Mouse (Mus musculus): ENCODE measurements around the gene Ube2l6. TPM values are rescaled to one million over a fixed set of nuclear protein-coding genes. Genes with fewer than 3 reads are reported as not detected.

Ube2l6 gene
- polyA plus RNA-seq (2015; fragmentation: Nextera tagmentation; extraction: Ambion mirVana), result 83.7 and 85.6 TPM in 2 replicates

DNA sequence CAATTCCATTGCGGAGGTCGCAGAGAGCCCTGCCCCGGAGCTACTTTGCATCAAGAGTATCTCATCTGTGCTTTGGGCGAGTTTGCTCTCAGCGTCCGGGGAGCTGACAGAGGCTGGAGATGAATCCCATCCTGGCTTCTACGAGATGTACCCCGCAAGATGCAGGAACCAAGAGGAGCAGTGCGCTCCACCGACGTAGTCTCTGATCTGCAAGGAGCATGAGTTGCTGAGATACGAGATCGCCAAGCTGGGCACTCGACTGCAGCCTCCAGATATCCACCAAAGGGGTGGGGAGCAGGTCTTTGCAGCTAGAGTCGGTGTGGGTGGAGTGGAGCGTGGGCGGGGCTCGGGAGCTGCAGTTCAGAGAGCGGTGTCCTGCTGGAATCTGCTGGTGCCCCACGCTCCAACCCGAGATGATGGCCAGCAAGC, at the start of gene Ube2l6:
Gene Ube2l6 (plus strand): TSS at position 336 of the 429 bp plus-strand sequence.
- ATAC-seq, result peak; percentile 81
- peak within 1 kb of the TSS; percentile 44 for H3K9ac ChIP-seq (replicated peaks; ENCODE audit: low read depth)
- no peaks in the 10 kb centered on the region for H3K36me3 ChIP-seq (ENCODE audit: insufficient read depth, low read length)
- DNase-seq (ENCODE audit: low spot score), result peak; percentile 81
- TF ChIP-seq EP300 (IDR thresholded peaks at IDR 0.05), result no peak
- no peak for TF ChIP-seq CTCF (IDR thresholded peaks at IDR 0.05)
- H3K4me2 ChIP-seq (replicated peaks; ENCODE audit: low read depth, low read length), result peak within 1 kb of the TSS; percentile 94
- peak within 1 kb of the TSS; percentile 78 for H3K27ac ChIP-seq (ENCODE audit: low read length)
- peak within 1 kb of the TSS; percentile 75 for H3K4me3 ChIP-seq (ENCODE audit: low read depth, low read length)
- 1% methylated on average over 21 of the region's 21 CpGs for WGBS
- H3K9me3 ChIP-seq (ENCODE audit: low read length), result no peaks in the 10 kb centered on the region
- no peaks in the 10 kb centered on the region for H3K27me3 ChIP-seq (replicated peaks; ENCODE audit: insufficient read depth, low read length)
- H3K4me1 ChIP-seq (ENCODE audit: insufficient read depth, low read depth, low read length), result no peaks in the 10 kb centered on the region

DNA sequence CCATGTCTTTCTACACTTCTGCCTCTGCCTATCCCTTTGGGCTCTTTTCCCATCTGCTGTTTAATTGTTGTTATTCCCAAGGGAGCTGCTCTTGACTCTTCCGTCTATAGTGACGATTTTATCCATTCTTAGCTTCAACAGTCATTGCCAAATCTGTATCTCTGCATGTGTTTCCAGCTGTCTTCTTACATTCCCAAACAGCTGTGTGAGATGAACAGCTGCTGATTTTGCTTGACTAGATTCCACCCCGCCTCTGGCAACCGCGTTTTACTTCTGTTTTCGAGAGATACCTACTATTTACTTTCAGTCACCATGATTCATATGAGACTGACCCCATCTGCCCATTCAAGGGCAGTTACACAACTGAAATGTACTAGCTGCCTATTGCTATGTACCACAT, 48.5 kb upstream of the Ube2l6 start:
- Histone ChIP-seq H3K27ac (ENCODE audit: low read length) (peak overlapping the region; percentile 23; the same call in 1 of the 2 replicates), H3K27me3 (replicated peaks; ENCODE audit: insufficient read depth, low read length) (no peaks in the 10 kb centered on the region), H3K36me3 (ENCODE audit: insufficient read depth, low read length) (no peaks in the 10 kb centered on the region), H3K9me3 (ENCODE audit: low read length) (no peaks in the 10 kb centered on the region), H3K4me3 (ENCODE audit: low read depth, low read length) (no peak overlapping the region), H3K4me1 (ENCODE audit: insufficient read depth, low read depth, low read length) (no peaks in the 10 kb centered on the region), H3K4me2 (replicated peaks; ENCODE audit: low read depth, low read length) (no peak overlapping the region), H3K9ac (replicated peaks; ENCODE audit: low read depth) (no peak overlapping the region)
- peak; percentile 94 for ATAC-seq
- DNase-seq (ENCODE audit: low spot score), result peak; percentile 93
- TF ChIP-seq EP300 (IDR thresholded peaks at IDR 0.05) (peak; percentile 86), CTCF (IDR thresholded peaks at IDR 0.05) (no peak)
- WGBS, result 46% methylated on average over 6 of the region's 6 CpGs

DNA sequence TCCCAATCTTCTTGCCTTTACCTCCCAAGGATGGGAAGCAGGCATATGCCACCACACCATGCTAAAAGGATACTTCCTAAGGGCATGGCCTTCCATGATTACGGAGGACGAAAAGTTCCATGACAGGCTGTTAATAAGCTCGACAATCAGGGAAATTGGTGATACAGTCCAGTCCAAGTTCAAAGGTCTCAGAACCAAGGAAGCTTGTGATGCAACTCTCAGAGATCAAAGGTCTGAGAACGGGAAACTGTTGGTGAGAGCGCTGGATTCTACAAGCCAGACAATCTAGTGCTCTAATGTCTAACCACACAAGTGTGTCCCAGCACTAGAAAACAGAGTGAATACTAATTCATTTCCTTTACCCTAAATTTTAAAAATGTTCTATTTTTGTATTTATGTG, 42.4 kb upstream of the Ube2l6 start:
- ATAC-seq, result no peak
- H3K4me3 ChIP-seq (ENCODE audit: low read depth, low read length), result no peak overlapping the region
- no peak overlapping the region for H3K27ac ChIP-seq (ENCODE audit: low read length)
- H3K9me3 ChIP-seq (ENCODE audit: low read length), result no peaks in the 10 kb centered on the region
- no peak overlapping the region for H3K4me2 ChIP-seq (replicated peaks; ENCODE audit: low read depth, low read length)
- no peak for TF ChIP-seq CTCF (IDR thresholded peaks at IDR 0.05)
- TF ChIP-seq EP300 (IDR thresholded peaks at IDR 0.05), result no peak
- H3K9ac ChIP-seq (replicated peaks; ENCODE audit: low read depth), result no peak overlapping the region
- 61% methylated on average over 5 of the region's 5 CpGs for WGBS
- DNase-seq (ENCODE audit: low spot score), result no peak
- no peaks in the 10 kb centered on the region for H3K27me3 ChIP-seq (replicated peaks; ENCODE audit: insufficient read depth, low read length)
- H3K36me3 ChIP-seq (ENCODE audit: insufficient read depth, low read length), result no peaks in the 10 kb centered on the region
- no peaks in the 10 kb centered on the region for H3K4me1 ChIP-seq (ENCODE audit: insufficient read depth, low read depth, low read length)

- Histone ChIP-seq H3K9me3 (ENCODE audit: low read length) (no peaks in the 10 kb centered on the region), H3K4me1 (ENCODE audit: insufficient read depth, low read depth, low read length) (no peaks in the 10 kb centered on the region), H3K4me3 (ENCODE audit: low read depth, low read length) (no peak overlapping the region), H3K9ac (replicated peaks; ENCODE audit: low read depth) (no peak overlapping the region), H3K27ac (ENCODE audit: low read length) (no peak overlapping the region), H3K4me2 (replicated peaks; ENCODE audit: low read depth, low read length) (no peak overlapping the region), H3K36me3 (ENCODE audit: insufficient read depth, low read length) (no peaks in the 10 kb centered on the region), H3K27me3 (replicated peaks; ENCODE audit: insufficient read depth, low read length) (no peaks in the 10 kb centered on the region)
- 58% methylated on average over 7 of the region's 7 CpGs for whole genome bisulfite sequencing
- no peak for TF ChIP-seq CTCF (IDR thresholded peaks at IDR 0.05)
- no peak for ATAC-seq
- DNase-seq (ENCODE audit: low spot score), result no peak
Measured at GRCm38 (mm10) chr2:84757026-84757682, 41.5 kb upstream of the Ube2l6 start.

DNA sequence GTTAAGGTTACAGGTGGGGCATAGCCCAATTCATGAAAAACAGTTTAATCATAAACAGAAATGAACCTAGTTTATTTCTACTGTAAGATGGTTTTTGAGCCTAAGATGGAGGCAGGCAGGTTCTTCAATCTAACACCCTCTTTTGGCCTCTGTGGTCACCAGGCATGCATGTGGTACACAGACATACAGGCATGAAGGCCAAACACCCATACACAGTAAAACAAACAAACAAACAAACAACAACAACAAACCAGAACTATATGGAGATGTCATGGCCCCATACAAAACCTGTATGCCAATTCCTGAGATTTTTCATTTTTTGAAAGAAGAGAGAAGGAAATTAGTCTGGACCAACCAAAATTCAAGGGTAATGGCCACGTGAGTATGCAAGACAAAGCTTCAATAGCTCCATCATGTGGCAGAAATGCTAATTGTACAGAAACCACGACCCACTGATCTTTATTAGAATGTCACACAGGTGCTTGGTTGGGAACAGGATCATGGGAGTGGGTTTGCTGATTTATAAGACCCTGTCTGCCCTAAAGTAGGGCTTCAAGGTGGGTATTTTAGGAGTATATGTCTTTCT, 40.0 kb upstream of the Ube2l6 start:
- Histone ChIP-seq H3K27me3 (replicated peaks; ENCODE audit: insufficient read depth, low read length) (no peaks in the 10 kb centered on the region), H3K9me3 (ENCODE audit: low read length) (no peaks in the 10 kb centered on the region), H3K4me3 (ENCODE audit: low read depth, low read length) (no peak overlapping the region), H3K36me3 (ENCODE audit: insufficient read depth, low read length) (no peaks in the 10 kb centered on the region), H3K4me1 (ENCODE audit: insufficient read depth, low read depth, low read length) (no peaks in the 10 kb centered on the region), H3K27ac (ENCODE audit: low read length) (no peak overlapping the region), H3K4me2 (replicated peaks; ENCODE audit: low read depth, low read length) (no peak overlapping the region), H3K9ac (replicated peaks; ENCODE audit: low read depth) (no peak overlapping the region)
- ATAC-seq (peak; percentile 57), DNase-seq (ENCODE audit: low spot score) (peak; percentile 73)
- TF ChIP-seq EP300 (IDR thresholded peaks at IDR 0.05) (no peak), CTCF (IDR thresholded peaks at IDR 0.05) (peak; percentile 87)
- WGBS, result 0% methylated on average over 2 of the region's 2 CpGs

DNA sequence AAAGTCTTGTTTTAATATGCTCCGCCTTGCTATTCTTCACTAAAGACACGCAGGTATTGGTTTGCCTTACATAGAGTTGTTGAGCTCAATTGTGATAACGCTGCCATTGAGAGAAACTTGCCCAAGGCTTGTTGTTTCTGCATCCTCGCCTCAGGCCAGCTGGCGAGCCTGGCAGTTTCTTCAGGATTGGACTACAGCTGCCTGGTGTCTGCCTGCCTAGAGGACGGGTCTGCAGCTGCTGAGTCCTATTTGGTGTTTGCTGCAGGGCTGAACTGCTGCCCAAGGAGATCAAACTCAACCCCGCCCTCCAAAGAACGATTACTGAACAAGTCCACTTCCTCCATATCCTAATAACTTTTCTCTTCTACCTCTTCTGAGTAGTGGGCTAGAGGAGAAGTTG, 37.9 kb upstream of the Ube2l6 start:
- Histone ChIP-seq H3K9me3 (ENCODE audit: low read length) (no peaks in the 10 kb centered on the region), H3K4me3 (ENCODE audit: low read depth, low read length) (no peak overlapping the region), H3K27me3 (replicated peaks; ENCODE audit: insufficient read depth, low read length) (no peaks in the 10 kb centered on the region), H3K36me3 (ENCODE audit: insufficient read depth, low read length) (no peaks in the 10 kb centered on the region), H3K27ac (ENCODE audit: low read length) (no peak overlapping the region), H3K9ac (replicated peaks; ENCODE audit: low read depth) (no peak overlapping the region), H3K4me2 (replicated peaks; ENCODE audit: low read depth, low read length) (no peak overlapping the region), H3K4me1 (ENCODE audit: insufficient read depth, low read depth, low read length) (no peaks in the 10 kb centered on the region)
- no peak for TF ChIP-seq EP300 (IDR thresholded peaks at IDR 0.05)
- TF ChIP-seq CTCF (IDR thresholded peaks at IDR 0.05), result no peak
- WGBS, result 63% methylated on average over 8 of the region's 8 CpGs
- no peak for ATAC-seq
- DNase-seq (ENCODE audit: low spot score), result no peak

Data from lung, postnatal 0 days (tissue).